In the genomic region with DNA sequence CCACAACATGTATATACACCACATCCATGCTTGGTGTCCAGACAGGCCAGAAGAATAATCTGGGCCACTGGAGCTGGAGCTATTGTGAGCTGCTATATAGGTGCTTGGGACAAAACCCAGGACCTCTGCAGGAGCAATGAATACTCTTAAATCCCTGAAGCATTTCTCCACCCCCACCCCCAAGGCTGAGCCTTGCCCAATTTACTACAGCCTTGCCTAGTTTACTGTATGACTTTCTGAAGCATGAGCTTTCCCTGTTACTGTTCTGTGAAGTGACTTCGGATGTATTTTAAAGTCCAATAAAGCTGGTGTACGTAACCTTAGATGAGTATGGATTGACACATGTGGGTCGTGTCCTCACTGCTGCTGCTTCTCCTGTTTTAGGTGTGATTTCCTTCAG, we compare ENCODE assay signal across 8 mouse cellular contexts. TPM values are rescaled to one million over a fixed set of nuclear protein-coding genes. Genes with fewer than 3 reads are reported as not detected.
DNase-seq lines count a peak whose midpoint lies in the region; ATAC-seq lines count a peak whose summit lies in the region.

No protein-coding gene starts in this region.

- DNase-seq in heart, adult 11 months: peak; percentile 89
- no peak for DNase-seq in heart, postnatal 25 days (ENCODE audit: low spot score)
- DNase-seq in adrenal gland, postnatal 10 days: peak; percentile 43
- no peak for DNase-seq in midbrain, embryonic 11.5 days (ENCODE audit: low spot score, missing footprints)
- DNase-seq in c-Kit-positive CD71-positive TER-119-positive erythroid progenitor cells, embryonic 14.5 days (ENCODE audit: low spot score): no peak
- DNase-seq in left cerebral cortex, adult 8-10 months (ENCODE audit: low spot score in 2 of 2): no peak
- DNase-seq in embryo, embryonic 10 days (ENCODE audit: low spot score): no peak

- peak overlapping the region; percentile 64 for H3K4me2 ChIP-seq in hindbrain, embryonic 12.5 days (replicated peaks)
- peak overlapping the region; percentile 53; the same call in 1 of the 2 replicates for H3K4me2 ChIP-seq in midbrain, embryonic 11.5 days

- WGBS in hindbrain, embryonic 12.5 days: 91% methylated on average over 3 of the region's 3 CpGs
- 95% methylated on average over 3 of the region's 3 CpGs for WGBS in midbrain, embryonic 11.5 days

- peaks cover 37% of the 10 kb centered on the region for H3K36me3 ChIP-seq in hindbrain, embryonic 12.5 days
- H3K36me3 ChIP-seq in midbrain, embryonic 11.5 days (ENCODE audit: control insufficient read depth, insufficient read depth, low read length): peaks cover 11% of the 10 kb centered on the region

- no peak for ATAC-seq in hindbrain, embryonic 12.5 days (ENCODE audit: low FRiP score)
- ATAC-seq in midbrain, embryonic 11.5 days (ENCODE audit: low FRiP score): no peak

- no peaks in the 10 kb centered on the region for H3K27me3 ChIP-seq in hindbrain, embryonic 12.5 days
- no peaks in the 10 kb centered on the region for H3K27me3 ChIP-seq in midbrain, embryonic 11.5 days (ENCODE audit: control insufficient read depth, insufficient read depth, low read length)

- intact Hi-C loops in heart, postnatal 25 days (cut with DNase I): loop anchor here (5.0 kb wide), 2 partner anchors 74 to 251 kb away; partner anchors contain the start of genes Ccdc189, Dctpp1 and Rnf40

- peak overlapping the region; percentile 79 for H3K4me3 ChIP-seq in hindbrain, embryonic 12.5 days
- H3K4me3 ChIP-seq in midbrain, embryonic 11.5 days (ENCODE audit: low read depth, low read length): no peak overlapping the region

- H3K9ac ChIP-seq in hindbrain, embryonic 12.5 days: no peak overlapping the region
- no peak overlapping the region for H3K9ac ChIP-seq in midbrain, embryonic 11.5 days (ENCODE audit: low read length)

- peaks cover 13% of the 10 kb centered on the region for H3K4me1 ChIP-seq in hindbrain, embryonic 12.5 days
- peaks cover 8% of the 10 kb centered on the region for H3K4me1 ChIP-seq in midbrain, embryonic 11.5 days (ENCODE audit: control insufficient read depth, insufficient read depth, low read length)

- H3K9me3 ChIP-seq in hindbrain, embryonic 12.5 days (replicated peaks): no peaks in the 10 kb centered on the region
- H3K9me3 ChIP-seq in midbrain, embryonic 11.5 days (ENCODE audit: control insufficient read depth, low read length): no peaks in the 10 kb centered on the region

- 0 out of 2 replicates have a peak overlapping the region, but pooled peaks have one; percentile 23 for H3K27ac ChIP-seq in hindbrain, embryonic 12.5 days
- H3K27ac ChIP-seq in midbrain, embryonic 11.5 days (ENCODE audit: low read depth, low read length): no peak overlapping the region

RNA-seq across cellular contexts. Expression of gene Srcap, which starts 2.0 kb away (rescaled TPM):
- 10 to 100 TPM; 54.4 to 58.7 TPM for total RNA-seq in heart, postnatal 25 days (2021)
- total RNA-seq in adrenal gland, postnatal 10 days (2021): 10 to 100 TPM; 70.0 to 94.2 TPM
- polyA plus RNA-seq in hindbrain, embryonic 12.5 days (2016; fragmentation: Nextera tagmentation; extraction: Ambion mirVana): 90.8 and 96.2 TPM in 2 replicates
- polyA plus RNA-seq in midbrain, embryonic 11.5 days (2014; fragmentation: Nextera tagmentation; extraction: Ambion mirVana): 49.6 and 52.1 TPM in 2 replicates
- total RNA-seq in left cerebral cortex, adult 8-10 months (2022): 100 to 1,000 TPM; 112 to 117 (median 115) TPM

RNA-seq across cellular contexts. Expression of gene Gm42715, which starts 5.6 kb away (rescaled TPM):
- total RNA-seq in heart, postnatal 25 days (2021): 10 to 100 TPM in 1 of 2 experiments, 1 to 10 TPM in 1; 10.0 to 10.1 TPM
- 10 to 100 TPM; 17.9 to 28.8 TPM for total RNA-seq in adrenal gland, postnatal 10 days (2021)
- 16.7 and 16.9 TPM in 2 replicates for polyA plus RNA-seq in hindbrain, embryonic 12.5 days (2016; fragmentation: Nextera tagmentation; extraction: Ambion mirVana)
- 19.2 and 20.2 TPM in 2 replicates for polyA plus RNA-seq in midbrain, embryonic 11.5 days (2014; fragmentation: Nextera tagmentation; extraction: Ambion mirVana)
- 10 to 100 TPM; 11.1 to 12.3 (median 11.5) TPM for total RNA-seq in left cerebral cortex, adult 8-10 months (2022)

RNA-seq across cellular contexts. Expression of gene Fbrs, which starts 34.8 kb away (rescaled TPM):
- 10 to 100 TPM; 32.9 to 34.0 TPM for total RNA-seq in heart, postnatal 25 days (2021)
- 10 to 100 TPM; 53.3 to 65.8 TPM for total RNA-seq in adrenal gland, postnatal 10 days (2021)
- polyA plus RNA-seq in hindbrain, embryonic 12.5 days (2016; fragmentation: Nextera tagmentation; extraction: Ambion mirVana): 14.4 and 15.6 TPM in 2 replicates
- polyA plus RNA-seq in midbrain, embryonic 11.5 days (2014; fragmentation: Nextera tagmentation; extraction: Ambion mirVana): 9.8 and 10.7 TPM in 2 replicates
- 10 to 100 TPM; 47.1 to 55.2 (median 51.7) TPM for total RNA-seq in left cerebral cortex, adult 8-10 months (2022)

RNA-seq across cellular contexts. Expression of gene Tmem265, which starts 47.4 kb away (rescaled TPM):
- not detected for total RNA-seq in heart, postnatal 25 days (2021)
- total RNA-seq in adrenal gland, postnatal 10 days (2021): not detected
- 5.4 and 6.3 TPM in 2 replicates for polyA plus RNA-seq in hindbrain, embryonic 12.5 days (2016; fragmentation: Nextera tagmentation; extraction: Ambion mirVana)
- 4.0 and 8.4 TPM in 2 replicates for polyA plus RNA-seq in midbrain, embryonic 11.5 days (2014; fragmentation: Nextera tagmentation; extraction: Ambion mirVana)
- 1 to 10 TPM in 2 of 4 experiments, under 1 TPM in 1, not detected in 1; 1.00 to 1.3 (median 1.0) TPM for total RNA-seq in left cerebral cortex, adult 8-10 months (2022)

RNA-seq across cellular contexts. Expression of gene Prr14, which starts 54.4 kb away (rescaled TPM):
- 10 to 100 TPM; 26.0 to 26.3 TPM for total RNA-seq in heart, postnatal 25 days (2021)
- total RNA-seq in adrenal gland, postnatal 10 days (2021): 10 to 100 TPM; 37.3 to 40.0 TPM
- 55.4 and 56.3 TPM in 2 replicates for polyA plus RNA-seq in hindbrain, embryonic 12.5 days (2016; fragmentation: Nextera tagmentation; extraction: Ambion mirVana)
- 70.3 and 72.4 TPM in 2 replicates for polyA plus RNA-seq in midbrain, embryonic 11.5 days (2014; fragmentation: Nextera tagmentation; extraction: Ambion mirVana)
- total RNA-seq in left cerebral cortex, adult 8-10 months (2022): 10 to 100 TPM; 29.6 to 35.2 (median 30.4) TPM

Comparison
In these comparisons a context has a peak if more than half of its experiments do, and no peak if none do; other contexts are left out.
1. DNase-seq: peak in heart, adult 11 months (single experiment) and adrenal gland, postnatal 10 days (single experiment); none in heart, postnatal 25 days (single experiment), midbrain, embryonic 11.5 days (single experiment), c-Kit-positive CD71-positive TER-119-positive erythroid progenitor cells, embryonic 14.5 days (single experiment), left cerebral cortex, adult 8-10 months (0 of 2) and embryo, embryonic 10 days (single experiment).